Mouse (Mus musculus): ENCODE measurements around the gene Ucp3. TPM values are rescaled to one million over a fixed set of nuclear protein-coding genes. Genes with fewer than 3 reads are reported as not detected.
A peak's percentile ranks its signal among the peaks of the same experiment; 100 is the strongest.
"Not testable (repeated sequence)": the region's sequence is repeated elsewhere in the genome, so short reads cannot be mapped to it uniquely, and the experiment has no call there.

Ucp3 gene
- polyA plus RNA-seq, 1 experiment from 2014 or later = not detected

GRCm38 (mm10) chr7:100479823-100480164, 7.0 kb downstream of the Ucp3 start:
- Histone ChIP-seq H3K4me3 (ENCODE audit: low read depth, low read length) (no peak overlapping the region), H3K9me3 (ENCODE audit: control insufficient read depth, low read length) (no peaks in the 10 kb centered on the region), H3K4me2 (replicated peaks; ENCODE audit: low read depth, low read length) (no peak overlapping the region), H3K4me1 (replicated peaks; ENCODE audit: control insufficient read depth, insufficient read depth, low read length) (0 out of 2 replicates have a peak, but pooled peaks cover 3% of the 10 kb centered on the region), H3K27ac (ENCODE audit: low read depth, low read length) (no peak overlapping the region), H3K36me3 (ENCODE audit: control insufficient read depth, insufficient read depth, low read length) (no peaks in the 10 kb centered on the region), H3K27me3 (ENCODE audit: control insufficient read depth, insufficient read depth, low read length) (no peaks in the 10 kb centered on the region), H3K9ac (ENCODE audit: low read depth, low read length) (no peak overlapping the region)
- no peak for ATAC-seq (ENCODE audit: low FRiP score)
- no peak for DNase-seq (ENCODE audit: low spot score)
- 77% methylated on average over 15 of the region's 15 CpGs for WGBS

DNA sequence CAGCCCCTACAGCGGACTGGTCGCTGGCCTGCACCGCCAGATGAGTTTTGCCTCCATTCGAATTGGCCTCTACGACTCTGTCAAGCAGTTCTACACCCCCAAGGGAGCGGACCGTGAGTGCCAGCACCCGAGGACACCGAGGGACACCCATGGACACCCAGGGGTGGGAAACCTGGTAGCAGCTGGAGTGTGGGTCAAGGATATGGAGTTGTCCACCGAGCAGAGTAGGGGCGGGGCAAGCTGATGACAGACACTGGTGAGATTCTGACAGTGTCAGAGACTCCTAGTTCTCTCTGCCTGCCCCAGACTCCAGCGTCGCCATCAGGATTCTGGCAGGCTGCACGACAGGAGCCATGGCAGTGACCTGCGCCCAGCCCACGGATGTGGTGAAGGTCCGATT, 7.4 kb downstream of the Ucp3 start:
- ATAC-seq (ENCODE audit: low FRiP score) (no peak), DNase-seq (ENCODE audit: low spot score) (no peak)
- no peak overlapping the region for H3K9ac ChIP-seq (ENCODE audit: low read depth, low read length)
- H3K4me3 ChIP-seq (ENCODE audit: low read depth, low read length) = no peak overlapping the region
- 0 out of 2 replicates have a peak, but pooled peaks cover 3% of the 10 kb centered on the region for H3K4me1 ChIP-seq (replicated peaks; ENCODE audit: control insufficient read depth, insufficient read depth, low read length)
- no peak overlapping the region for H3K4me2 ChIP-seq (replicated peaks; ENCODE audit: low read depth, low read length)
- no peaks in the 10 kb centered on the region for H3K9me3 ChIP-seq (ENCODE audit: control insufficient read depth, low read length)
- H3K27me3 ChIP-seq (ENCODE audit: control insufficient read depth, insufficient read depth, low read length) = no peaks in the 10 kb centered on the region
- 84% methylated on average over 17 of the region's 17 CpGs for WGBS
- no peaks in the 10 kb centered on the region for H3K36me3 ChIP-seq (ENCODE audit: control insufficient read depth, insufficient read depth, low read length)
- H3K27ac ChIP-seq (ENCODE audit: low read depth, low read length) = no peak overlapping the region

DNA sequence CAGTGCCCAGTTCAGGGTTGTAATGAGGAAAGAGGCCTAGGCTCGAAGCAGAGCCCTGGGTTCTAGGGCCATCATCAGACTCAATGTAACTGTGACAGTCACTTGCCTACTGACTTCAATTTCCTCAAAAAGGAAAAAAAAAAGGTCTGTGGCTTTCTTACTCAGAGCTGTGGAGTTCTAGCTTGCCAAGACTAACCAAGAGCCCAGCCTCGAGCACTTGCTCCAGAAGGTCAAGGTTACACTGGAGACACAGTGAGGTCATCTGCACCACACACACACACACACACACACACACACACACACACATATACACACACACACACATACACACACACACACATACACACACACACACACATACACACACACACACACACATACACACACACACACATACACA, 9.3 kb downstream of the Ucp3 start:
- WGBS = 83% methylated on average over 2 of the region's 2 CpGs
- not testable (repeated sequence) for ATAC-seq (ENCODE audit: low FRiP score); H3K36me3 ChIP-seq (ENCODE audit: control insufficient read depth, insufficient read depth, low read length); DNase-seq (ENCODE audit: low spot score); H3K4me1 ChIP-seq (replicated peaks; ENCODE audit: control insufficient read depth, insufficient read depth, low read length); H3K27me3 ChIP-seq (ENCODE audit: control insufficient read depth, insufficient read depth, low read length); H3K9ac ChIP-seq (ENCODE audit: low read depth, low read length); H3K27ac ChIP-seq (ENCODE audit: low read depth, low read length); H3K9me3 ChIP-seq (ENCODE audit: control insufficient read depth, low read length); H3K4me3 ChIP-seq (ENCODE audit: low read depth, low read length); H3K4me2 ChIP-seq (replicated peaks; ENCODE audit: low read depth, low read length)

DNA sequence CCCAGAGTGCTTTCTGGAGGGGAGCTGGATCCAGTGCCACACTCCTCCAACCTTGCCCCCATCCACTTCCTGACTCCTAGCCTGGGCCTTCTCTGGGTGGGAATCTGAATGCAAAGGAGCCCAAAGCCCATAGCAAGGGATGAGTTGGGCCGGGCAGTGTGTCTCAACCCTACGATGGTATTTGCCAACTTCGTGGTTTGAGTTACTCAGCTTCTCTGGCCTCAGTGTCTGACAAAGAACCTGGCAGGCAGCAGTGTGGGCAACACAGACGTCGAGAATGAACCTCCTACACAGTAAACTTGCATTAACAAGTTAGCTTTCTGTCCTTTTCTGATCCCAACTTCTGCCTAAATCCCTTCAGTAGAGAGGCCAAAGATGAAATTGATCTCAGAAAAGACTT, 11.7 kb downstream of the Ucp3 start:
- WGBS = 92% methylated on average over 5 of the region's 5 CpGs
- H3K4me2 ChIP-seq (replicated peaks; ENCODE audit: low read depth, low read length) = no peak overlapping the region
- ATAC-seq (ENCODE audit: low FRiP score) (no peak), DNase-seq (ENCODE audit: low spot score) (no peak)
- no peaks in the 10 kb centered on the region for H3K27me3 ChIP-seq (ENCODE audit: control insufficient read depth, insufficient read depth, low read length)
- H3K4me1 ChIP-seq (replicated peaks; ENCODE audit: control insufficient read depth, insufficient read depth, low read length) = 0 out of 2 replicates have a peak, but pooled peaks cover 3% of the 10 kb centered on the region
- no peaks in the 10 kb centered on the region for H3K36me3 ChIP-seq (ENCODE audit: control insufficient read depth, insufficient read depth, low read length)
- H3K9me3 ChIP-seq (ENCODE audit: control insufficient read depth, low read length) = no peaks in the 10 kb centered on the region
- no peak overlapping the region for H3K9ac ChIP-seq (ENCODE audit: low read depth, low read length)
- H3K27ac ChIP-seq (ENCODE audit: low read depth, low read length) = no peak overlapping the region
- H3K4me3 ChIP-seq (ENCODE audit: low read depth, low read length) = no peak overlapping the region

DNA sequence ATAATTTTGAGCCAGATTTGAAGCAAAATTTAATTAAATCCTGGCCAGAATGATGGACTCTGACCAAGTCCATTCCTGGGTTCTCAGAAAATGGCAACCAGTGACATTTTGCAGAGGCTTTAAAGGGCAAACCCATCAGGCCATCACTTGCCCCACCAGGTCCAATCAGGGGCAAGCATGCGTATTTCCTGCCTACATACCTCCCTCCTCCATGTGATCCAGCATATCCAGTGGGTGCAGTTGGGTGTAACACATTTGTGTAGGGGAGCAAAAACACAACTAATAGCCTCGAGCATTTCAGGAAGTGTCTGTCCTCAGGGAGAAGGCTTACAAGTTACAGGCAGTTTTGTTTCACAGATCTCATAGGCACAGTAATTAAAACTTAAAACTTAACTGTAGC, 14.5 kb downstream of the Ucp3 start:
- Histone ChIP-seq H3K27ac (ENCODE audit: low read depth, low read length) (no peak overlapping the region), H3K4me3 (ENCODE audit: low read depth, low read length) (no peak overlapping the region), H3K9me3 (ENCODE audit: control insufficient read depth, low read length) (no peaks in the 10 kb centered on the region), H3K4me1 (replicated peaks; ENCODE audit: control insufficient read depth, insufficient read depth, low read length) (no peaks in the 10 kb centered on the region), H3K9ac (ENCODE audit: low read depth, low read length) (no peak overlapping the region), H3K36me3 (ENCODE audit: control insufficient read depth, insufficient read depth, low read length) (no peaks in the 10 kb centered on the region), H3K27me3 (ENCODE audit: control insufficient read depth, insufficient read depth, low read length) (0 out of 2 replicates have a peak, but pooled peaks cover 2% of the 10 kb centered on the region), H3K4me2 (replicated peaks; ENCODE audit: low read depth, low read length) (no peak overlapping the region)
- WGBS = 78% methylated on average over 2 of the region's 2 CpGs
- DNase-seq (ENCODE audit: low spot score) (no peak), ATAC-seq (ENCODE audit: low FRiP score) (no peak)

GRCm38 (mm10) chr7:100488474-100489048, 15.8 kb downstream of the Ucp3 start:
- peaks cover 4% of the 10 kb centered on the region; the same call in 1 of the 2 replicates for H3K27me3 ChIP-seq (ENCODE audit: control insufficient read depth, insufficient read depth, low read length)
- H3K27ac ChIP-seq (ENCODE audit: low read depth, low read length) = no peak overlapping the region
- H3K9me3 ChIP-seq (ENCODE audit: control insufficient read depth, low read length) = no peaks in the 10 kb centered on the region
- H3K9ac ChIP-seq (ENCODE audit: low read depth, low read length) = no peak overlapping the region
- H3K4me2 ChIP-seq (replicated peaks; ENCODE audit: low read depth, low read length) = no peak overlapping the region
- H3K4me1 ChIP-seq (replicated peaks; ENCODE audit: control insufficient read depth, insufficient read depth, low read length) = peaks cover 5% of the 10 kb centered on the region; the same call in 1 of the 2 replicates
- DNase-seq (ENCODE audit: low spot score) (no peak), ATAC-seq (ENCODE audit: low FRiP score) (no peak)
- 47% methylated on average over 10 of the region's 10 CpGs for WGBS
- no peaks in the 10 kb centered on the region for H3K36me3 ChIP-seq (ENCODE audit: control insufficient read depth, insufficient read depth, low read length)
- H3K4me3 ChIP-seq (ENCODE audit: low read depth, low read length) = no peak overlapping the region

GRCm38 (mm10) chr7:100492391-100493116, 19.8 kb downstream of the Ucp3 start:
- 3% methylated on average over 31 of the region's 36 CpGs for WGBS
- Histone ChIP-seq H3K9me3 (ENCODE audit: control insufficient read depth, low read length) (no peaks in the 10 kb centered on the region), H3K9ac (ENCODE audit: low read depth, low read length) (peak overlapping the region; percentile 50; the same call in 1 of the 2 replicates), H3K27me3 (ENCODE audit: control insufficient read depth, insufficient read depth, low read length) (peaks cover 4% of the 10 kb centered on the region; the same call in 1 of the 2 replicates), H3K4me1 (replicated peaks; ENCODE audit: control insufficient read depth, insufficient read depth, low read length) (peaks cover 8% of the 10 kb centered on the region; the same call in 1 of the 2 replicates), H3K4me3 (ENCODE audit: low read depth, low read length) (peak overlapping the region; percentile 40), H3K36me3 (ENCODE audit: control insufficient read depth, insufficient read depth, low read length) (no peaks in the 10 kb centered on the region), H3K27ac (ENCODE audit: low read depth, low read length) (0 out of 2 replicates have a peak overlapping the region, but pooled peaks have one; percentile 17), H3K4me2 (replicated peaks; ENCODE audit: low read depth, low read length) (peak overlapping the region; percentile 73)
- DNase-seq (ENCODE audit: low spot score) = peak; percentile 2
- ATAC-seq (ENCODE audit: low FRiP score) = peak; percentile 59; the same call in 1 of the 2 replicates

- under 1% methylated on average over 27 of the region's 27 CpGs for WGBS
- peak within 1 kb of the TSS; percentile 17; the same call in 1 of the 2 replicates for H3K27ac ChIP-seq (ENCODE audit: low read depth, low read length)
- peaks cover 8% of the 10 kb centered on the region; the same call in 1 of the 2 replicates for H3K4me1 ChIP-seq (replicated peaks; ENCODE audit: control insufficient read depth, insufficient read depth, low read length)
- peak within 1 kb of the TSS; percentile 73 for H3K4me2 ChIP-seq (replicated peaks; ENCODE audit: low read depth, low read length)
- DNase-seq (ENCODE audit: low spot score) = peak; percentile 84
- peak within 1 kb of the TSS; percentile 40 for H3K4me3 ChIP-seq (ENCODE audit: low read depth, low read length)
- H3K27me3 ChIP-seq (ENCODE audit: control insufficient read depth, insufficient read depth, low read length) = peaks cover 4% of the 10 kb centered on the region; the same call in 1 of the 2 replicates
- H3K9me3 ChIP-seq (ENCODE audit: control insufficient read depth, low read length) = no peaks in the 10 kb centered on the region
- peak; percentile 78 for ATAC-seq (ENCODE audit: low FRiP score)
- peak within 1 kb of the TSS; percentile 50; the same call in 1 of the 2 replicates for H3K9ac ChIP-seq (ENCODE audit: low read depth, low read length)
- H3K36me3 ChIP-seq (ENCODE audit: control insufficient read depth, insufficient read depth, low read length) = no peaks in the 10 kb centered on the region
Observed at GRCm38 (mm10) chr7:100493117-100493483, 20.3 kb downstream of the Ucp3 start, which contains the start of gene Ucp2. Gene Ucp2 (plus strand): TSS chr7:100493337.

Data from hindbrain, embryonic 11.5 days (tissue).